Mouse (Mus musculus) CH12.LX (cell line): ENCODE measurements around the gene Gm3488.
"Not testable (repeated sequence)": the region's sequence is repeated elsewhere in the genome, so short reads cannot be mapped to it uniquely, and the experiment has no call there.

Source experiments
- EP300 ChIP-seq: IDR thresholded peaks from 2 replicates; pipeline ENCODE4 v1.6.1; 2011; ENCODE audit warnings: low read length, improper control_type of control experiment
- HCFC1 ChIP-seq: IDR thresholded peaks from 2 replicates; pipeline ENCODE4 v1.6.1; 2012; ENCODE audit warnings: low read depth, mild to moderate bottlenecking, inconsistent platforms, low read length, improper control_type of control experiment
- MAFK ChIP-seq: IDR thresholded peaks from 2 replicates; pipeline ENCODE4 v1.6.1; 2011; ENCODE audit warnings: low read length, improper control_type of control experiment; ENCODE audit not compliant: insufficient replicate concordance
- POLR2A ChIP-seq: IDR thresholded peaks from 2 replicates; pipeline ENCODE4 v1.6.1; 2011; ENCODE audit warnings: low read depth, mild to moderate bottlenecking, improper control_type of control experiment, low read length
- SMC3 ChIP-seq: IDR thresholded peaks from 2 replicates; pipeline ENCODE4 v1.6.1; 2011; ENCODE audit warnings: low read depth, low read length, improper control_type of control experiment
- UBTF ChIP-seq: IDR thresholded peaks from 2 replicates; pipeline ENCODE4 v1.6.1; 2012; ENCODE audit warnings: low read depth, mild to moderate bottlenecking, inconsistent platforms, low read length, improper control_type of control experiment, moderate library complexity
- ZC3H11A ChIP-seq: IDR thresholded peaks from 2 replicates; pipeline ENCODE4 v1.6.1; 2012; ENCODE audit warnings: low read depth, mild to moderate bottlenecking, inconsistent platforms, low read length, improper control_type of control experiment

GRCm38 (mm10) chr14:5483907-5484306 is 17.6 kb upstream of the Gm3488 start, which contains the start of gene Gm3187:
- TF ChIP-seq MAFK, SMC3, ZC3H11A, HCFC1, UBTF, EP300, POLR2A: not testable (repeated sequence)
